Mouse (Mus musculus) hindbrain, postnatal 0 days (tissue): ENCODE results near the gene Rps26. TPM values are rescaled to one million over a fixed set of nuclear protein-coding genes. Genes with fewer than 3 reads are reported as not detected.

Experiments used
- ATAC-seq: fragments of 200-750 bp; cut with Nextera tagmentation; 2 replicates; pipeline ENCODE4 v1.8.0; 2017; ENCODE audit warnings: mild to moderate bottlenecking, moderate TSS enrichment, moderate library complexity
- DNase-seq: peaks from one replicate; pipeline ENCODE4 v3.0.0-alpha.2; 2015; ENCODE audit warnings: low spot score
- H3K27ac ChIP-seq: fragments of 300-500 bp; sonication (generic); 2 replicates; pipeline ENCODE4 v1.5.1; 2014; ENCODE audit warnings: mild to moderate bottlenecking
- H3K27me3 ChIP-seq: fragments of 300-500 bp; sonication (generic); 2 replicates; pipeline ENCODE4 v1.6.1; 2014; ENCODE audit warnings: low read length, mixed read lengths; ENCODE audit not compliant: insufficient read depth
- H3K36me3 ChIP-seq: fragments of 300-500 bp; sonication (generic); 2 replicates; pipeline ENCODE4 v1.6.1; 2014; ENCODE audit warnings: low read length, mixed read lengths; ENCODE audit not compliant: insufficient read depth
- H3K4me1 ChIP-seq: fragments of 300-500 bp; sonication (generic); 2 replicates; pipeline ENCODE4 v1.6.1; 2014; ENCODE audit warnings: antibody characterized with exemption, low read length, mixed read lengths; ENCODE audit not compliant: insufficient read depth
- H3K4me2 ChIP-seq: fragments of 300-500 bp; sonication (generic); 2 replicates; pipeline ENCODE4 v1.6.1; 2014; ENCODE audit warnings: low read depth, mild to moderate bottlenecking, low read length, moderate library complexity, mixed read lengths
- H3K4me3 ChIP-seq: fragments of 300-500 bp; sonication (generic); 2 replicates; pipeline ENCODE4 v1.5.1; 2014; ENCODE audit warnings: low read length
- H3K9ac ChIP-seq: fragments of 300-500 bp; sonication (generic); replicated peaks from 2 replicates; pipeline ENCODE4 v1.6.1; 2014; ENCODE audit warnings: mild to moderate bottlenecking, low read length, moderate library complexity, mixed read lengths
- H3K9me3 ChIP-seq: fragments of 300-500 bp; sonication (generic); 2 replicates; pipeline ENCODE4 v1.6.1; 2016; ENCODE audit warnings: low read length, mixed read lengths
- CTCF ChIP-seq: IDR thresholded peaks from 2 replicates; pipeline ENCODE4 v1.5.1; 2016; ENCODE audit warnings: antibody characterized with exemption, control low read depth, low read depth
- WGBS: fragments of 180-500 bp; shearing (Covaris S2); extraction: QIAGEN DNeasy Blood & Tissue Kit; methylation state at CpG from one replicate; pipeline ENCODE4 v1.1.7; 2014; 5-methylcytosine and 5-hydroxymethylcytosine counted together
- polyA plus RNA-seq: library from polyadenylated mRNA; unstranded; fragments of >200 nt; fragmentation: Nextera tagmentation; extraction: Ambion mirVana; gene quantifications from 2 replicates; pipeline ENCODE4 v1.2.1, GENCODE M21; 2015
- total RNA-seq: library from RNA; depleted of rRNA; stranded (reverse); fragments of >200 nt; gene quantifications from 2 replicates; pipeline ENCODE4 v1.2.3, GENCODE M21; 2014

The Rps26 gene
- total and polyA plus RNA-seq, 2 experiments from 2014 or later: 422 to 1,407 TPM

GRCm38 (mm10) chr10:128590193-128590690, 36.3 kb downstream of the Rps26 start:
- H3K4me1 ChIP-seq: peaks cover 5% of the 10 kb centered on the region; the same call in 1 of the 2 replicates
- H3K4me3 ChIP-seq: peak overlapping the region; percentile 47
- ATAC-seq (peak; percentile 72), DNase-seq (peak; percentile 80)
- peaks cover 21% of the 10 kb centered on the region for H3K27me3 ChIP-seq
- no peaks in the 10 kb centered on the region for H3K9me3 ChIP-seq
- peak overlapping the region; percentile 100 for H3K4me2 ChIP-seq
- no peaks in the 10 kb centered on the region for H3K36me3 ChIP-seq
- no peak overlapping the region for H3K27ac ChIP-seq
- H3K9ac ChIP-seq: peak overlapping the region; percentile 45
- TF ChIP-seq CTCF: peak; percentile 77
- WGBS: 0% methylated on average over 41 of the region's 43 CpGs

GRCm38 (mm10) chr10:128589464-128590192, 36.9 kb downstream of the Rps26 start, which contains the start of gene Erbb3:
Gene Erbb3, minus strand, starts transcription at chr10:128589652.
- no peak for TF ChIP-seq CTCF
- DNase-seq (peak; percentile 22), ATAC-seq (peak; percentile 31; the same call in 1 of the 2 replicates)
- peak within 1 kb of the TSS; percentile 45 for H3K9ac ChIP-seq
- WGBS: under 1% methylated on average over 43 of the region's 43 CpGs
- peak within 1 kb of the TSS; percentile 47 for H3K4me3 ChIP-seq
- H3K27me3 ChIP-seq: peaks cover 21% of the 10 kb centered on the region
- H3K36me3 ChIP-seq: no peaks in the 10 kb centered on the region
- H3K9me3 ChIP-seq: no peaks in the 10 kb centered on the region
- H3K4me1 ChIP-seq: peaks cover 5% of the 10 kb centered on the region; the same call in 1 of the 2 replicates
- no peak within 1 kb of the TSS for H3K27ac ChIP-seq
- H3K4me2 ChIP-seq: peak within 1 kb of the TSS; percentile 100

- no peaks in the 10 kb centered on the region for H3K9me3 ChIP-seq
- DNase-seq: no peak
- peaks cover 5% of the 10 kb centered on the region; the same call in 1 of the 2 replicates for H3K4me1 ChIP-seq
- ATAC-seq: no peak; the same call in 1 of the 2 replicates
- no peak for TF ChIP-seq CTCF
- no peak overlapping the region for H3K27ac ChIP-seq
- H3K4me2 ChIP-seq: peak overlapping the region; percentile 100
- H3K4me3 ChIP-seq: peak overlapping the region; percentile 47
- H3K36me3 ChIP-seq: no peaks in the 10 kb centered on the region
- H3K27me3 ChIP-seq: peaks cover 21% of the 10 kb centered on the region
- peak overlapping the region; percentile 45 for H3K9ac ChIP-seq
- WGBS: 4% methylated on average over 23 of the region's 23 CpGs
Observed at GRCm38 (mm10) chr10:128588775-128589463, 37.6 kb downstream of the Rps26 start.

- 31% methylated on average over 1 of the region's 1 CpGs for WGBS
- H3K27me3 ChIP-seq: peaks cover 26% of the 10 kb centered on the region
- ATAC-seq: no peak
Observed at GRCm38 (mm10) chr10:128588136-128588535, 38.4 kb downstream of the Rps26 start.

DNA sequence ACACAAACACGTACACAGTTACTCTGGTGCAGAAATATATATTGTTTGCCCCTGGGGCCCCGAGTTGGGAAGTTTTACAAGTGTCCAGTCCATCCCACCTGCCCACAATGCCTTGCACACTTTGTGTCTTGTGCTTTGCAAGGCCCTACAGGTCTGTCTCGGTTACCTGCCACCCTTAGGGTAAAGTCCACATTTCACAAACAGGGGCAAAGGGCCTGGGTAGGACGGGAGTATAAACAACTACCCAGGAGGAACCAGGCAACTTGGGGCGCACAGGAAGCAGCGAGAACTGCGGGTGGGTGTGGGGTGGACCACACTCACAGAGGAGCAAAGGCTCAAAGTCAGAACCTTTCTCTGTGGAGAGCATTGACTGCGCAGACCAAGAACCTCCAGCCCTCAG, 38.9 kb downstream of the Rps26 start:
- Histone ChIP-seq H3K36me3 (no peaks in the 10 kb centered on the region), H3K27ac (no peak overlapping the region), H3K27me3 (peaks cover 26% of the 10 kb centered on the region), H3K4me3 (no peak overlapping the region), H3K9me3 (no peaks in the 10 kb centered on the region), H3K4me2 (no peak overlapping the region), H3K9ac (no peak overlapping the region), H3K4me1 (peaks cover 5% of the 10 kb centered on the region; the same call in 1 of the 2 replicates)
- no peak for TF ChIP-seq CTCF
- ATAC-seq (peak; percentile 18), DNase-seq (no peak)
- WGBS: 64% methylated on average over 8 of the region's 8 CpGs

More at GRCm38 (mm10) chr10:128588136-128588535, 38.4 kb downstream of the Rps26 start:
- DNase-seq: no peak
- H3K4me1 ChIP-seq: peaks cover 5% of the 10 kb centered on the region; the same call in 1 of the 2 replicates
- no peak overlapping the region for H3K27ac ChIP-seq
- no peak overlapping the region for H3K4me2 ChIP-seq
- H3K9ac ChIP-seq: no peak overlapping the region
- H3K36me3 ChIP-seq: no peaks in the 10 kb centered on the region
- no peaks in the 10 kb centered on the region for H3K9me3 ChIP-seq
- H3K4me3 ChIP-seq: no peak overlapping the region
- TF ChIP-seq CTCF: no peak

GRCm38 (mm10) chr10:128587120-128587519, 39.4 kb downstream of the Rps26 start:
- Histone ChIP-seq H3K4me2 (no peak overlapping the region), H3K27ac (no peak overlapping the region), H3K9ac (no peak overlapping the region), H3K9me3 (no peaks in the 10 kb centered on the region), H3K4me3 (no peak overlapping the region), H3K27me3 (peaks cover 26% of the 10 kb centered on the region), H3K4me1 (peaks cover 5% of the 10 kb centered on the region; the same call in 1 of the 2 replicates), H3K36me3 (no peaks in the 10 kb centered on the region)
- TF ChIP-seq CTCF: no peak
- WGBS: 49% methylated on average over 4 of the region's 4 CpGs
- ATAC-seq (no peak), DNase-seq (no peak)
